Mouse (Mus musculus) intestine, postnatal 0 days (tissue): Measurements from ENCODE around the gene Arhgap44. TPM values are rescaled to one million over a fixed set of nuclear protein-coding genes. Genes with fewer than 3 reads are reported as not detected.

Experiments
- ATAC-seq: fragments of 200-750 bp; cut with Nextera tagmentation; 2 replicates; pipeline ENCODE4 v1.8.0; 2017; ENCODE audit warnings: mild to moderate bottlenecking, moderate TSS enrichment, moderate library complexity
- H3K27ac ChIP-seq: fragments of 300-500 bp; sonication (generic); 2 replicates; pipeline ENCODE4 v1.5.1; 2014; ENCODE audit warnings: mild to moderate bottlenecking, low read depth, low read length, moderate library complexity
- H3K27me3 ChIP-seq: fragments of 300-500 bp; sonication (generic); replicated peaks from 2 replicates; pipeline ENCODE4 v1.6.1; 2014; ENCODE audit warnings: low read length, mixed read lengths; ENCODE audit not compliant: control insufficient read depth, insufficient read depth
- H3K36me3 ChIP-seq: fragments of 300-500 bp; sonication (generic); 2 replicates; pipeline ENCODE4 v1.6.1; 2014; ENCODE audit warnings: mild to moderate bottlenecking, moderate library complexity; ENCODE audit not compliant: control insufficient read depth, insufficient read depth
- H3K4me1 ChIP-seq: fragments of 300-500 bp; sonication (generic); replicated peaks from 2 replicates; pipeline ENCODE4 v1.6.1; 2014; ENCODE audit warnings: antibody characterized with exemption, low read length, mixed read lengths; ENCODE audit not compliant: control insufficient read depth, insufficient read depth
- H3K4me2 ChIP-seq: fragments of 300-500 bp; sonication (generic); replicated peaks from 2 replicates; pipeline ENCODE4 v1.6.1; 2014; ENCODE audit warnings: low read depth, mild to moderate bottlenecking, moderate library complexity
- H3K4me3 ChIP-seq: fragments of 300-500 bp; sonication (generic); 2 replicates; pipeline ENCODE4 v1.5.1; 2014; ENCODE audit warnings: low read depth, low read length
- H3K9ac ChIP-seq: fragments of 300-500 bp; sonication (generic); 2 replicates; pipeline ENCODE4 v1.6.1; 2014; ENCODE audit warnings: mild to moderate bottlenecking, low read depth, low read length
- H3K9me3 ChIP-seq: fragments of 300-500 bp; sonication (generic); 2 replicates; pipeline ENCODE4 v1.6.1; 2016; ENCODE audit warnings: mixed run types; ENCODE audit not compliant: control insufficient read depth
- CTCF ChIP-seq: sonication (generic); IDR thresholded peaks from 2 replicates; pipeline ENCODE4 v1.5.1; 2016; ENCODE audit warnings: low read depth, mild to moderate bottlenecking, control low read depth, antibody characterized with exemption, moderate library complexity
- WGBS: fragments of 180-500 bp; shearing (Covaris S2); extraction: QIAGEN DNeasy Blood & Tissue Kit; methylation state at CpG from one replicate; pipeline ENCODE4 v1.1.7; 2014; 5-methylcytosine and 5-hydroxymethylcytosine counted together
- polyA plus RNA-seq: library from polyadenylated mRNA; unstranded; fragments of >200 nt; fragmentation: Nextera tagmentation; extraction: Ambion mirVana; gene quantifications from 2 replicates; pipeline ENCODE4 v1.2.1, GENCODE M21; 2015

Arhgap44 gene
- 10.2 and 11.1 TPM in 2 replicates for polyA plus RNA-seq

DNA sequence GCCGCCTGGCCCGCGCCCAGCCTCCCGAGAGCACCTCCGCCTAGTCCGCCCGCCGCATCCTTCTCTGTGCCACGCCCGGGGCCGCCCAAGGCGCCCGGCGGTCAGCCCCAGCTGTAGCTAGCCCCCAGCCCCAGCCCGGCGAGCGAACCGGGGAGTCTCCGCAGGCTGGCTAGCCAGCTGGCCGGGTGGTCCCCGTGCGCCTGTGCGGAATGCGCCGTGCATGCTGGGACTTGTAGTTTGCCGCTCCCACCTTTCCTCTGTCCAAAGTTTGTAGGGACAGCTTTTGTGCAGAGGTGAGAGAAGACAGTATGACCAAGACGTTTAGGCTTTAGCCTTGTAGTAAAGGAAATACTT, at the start of gene Arhgap44:
Gene Arhgap44 (minus strand): TSS at position 195 of the 354 bp plus-strand sequence.
- H3K36me3 ChIP-seq = no peaks in the 10 kb centered on the region
- no peaks in the 10 kb centered on the region for H3K4me1 ChIP-seq
- peak within 1 kb of the TSS; percentile 65 for H3K9ac ChIP-seq
- peak; percentile 41; the same call in 1 of the 2 replicates for ATAC-seq
- peaks cover 5% of the 10 kb centered on the region; the same call in 1 of the 2 replicates for H3K27me3 ChIP-seq
- 0% methylated on average over 21 of the region's 27 CpGs for WGBS
- H3K27ac ChIP-seq = no peak within 1 kb of the TSS
- H3K4me3 ChIP-seq = peak within 1 kb of the TSS; percentile 74
- H3K4me2 ChIP-seq = peak within 1 kb of the TSS; percentile 95
- no peaks in the 10 kb centered on the region for H3K9me3 ChIP-seq
- no peak for TF ChIP-seq CTCF

DNA sequence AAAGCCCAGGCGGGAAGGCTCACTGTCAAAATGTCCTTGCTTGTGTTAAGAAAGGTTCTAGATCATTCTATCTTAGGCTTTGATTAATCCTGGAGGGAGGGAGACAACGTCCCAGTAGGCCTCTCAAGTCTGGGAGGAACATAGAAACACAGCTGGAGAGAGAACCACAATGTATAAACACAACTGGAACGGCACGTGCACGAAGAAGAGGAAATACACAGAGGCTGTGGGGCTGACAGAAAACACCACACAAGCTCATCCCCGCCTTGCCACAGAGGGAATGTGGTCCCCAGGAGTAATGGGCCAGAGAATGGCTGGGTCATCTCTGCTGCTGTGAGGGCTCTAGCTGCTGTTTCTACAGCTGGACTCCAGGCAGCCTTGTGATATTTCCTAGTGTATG, 48.9 kb upstream of the Arhgap44 start:
- H3K27ac ChIP-seq = no peak overlapping the region
- TF ChIP-seq CTCF = no peak
- H3K9ac ChIP-seq = no peak overlapping the region
- no peaks in the 10 kb centered on the region for H3K9me3 ChIP-seq
- H3K4me3 ChIP-seq = no peak overlapping the region
- no peak for ATAC-seq
- H3K4me1 ChIP-seq = no peaks in the 10 kb centered on the region
- 64% methylated on average over 6 of the region's 6 CpGs for WGBS
- no peaks in the 10 kb centered on the region for H3K36me3 ChIP-seq
- no peaks in the 10 kb centered on the region for H3K27me3 ChIP-seq
- no peak overlapping the region for H3K4me2 ChIP-seq

DNA sequence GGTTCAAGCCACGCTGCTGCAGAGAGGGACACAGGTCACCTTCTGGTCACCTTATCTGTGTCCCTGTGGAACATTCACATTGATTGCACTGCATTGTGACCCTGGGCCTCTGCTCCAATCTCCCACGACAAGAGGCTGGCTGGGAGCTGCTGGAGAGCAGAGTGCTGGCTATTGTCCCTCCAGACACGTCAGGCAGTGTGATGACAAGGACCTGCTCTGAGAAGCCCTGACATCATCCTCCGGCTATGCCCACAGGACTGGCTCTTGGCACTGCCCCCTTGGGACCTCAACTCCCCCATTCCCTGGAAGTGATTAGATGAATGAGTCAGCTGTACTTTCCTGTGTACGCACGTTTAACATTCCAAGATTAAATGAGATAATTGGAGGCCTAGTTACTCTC, 46.7 kb upstream of the Arhgap44 start:
- WGBS = 32% methylated on average over 6 of the region's 6 CpGs
- Histone ChIP-seq H3K4me1 (no peaks in the 10 kb centered on the region), H3K4me2 (no peak overlapping the region), H3K9ac (no peak overlapping the region), H3K36me3 (no peaks in the 10 kb centered on the region), H3K27ac (no peak overlapping the region), H3K9me3 (no peaks in the 10 kb centered on the region), H3K27me3 (no peaks in the 10 kb centered on the region), H3K4me3 (no peak overlapping the region)
- ATAC-seq = peak; percentile 64; the same call in 1 of the 2 replicates
- no peak for TF ChIP-seq CTCF

DNA sequence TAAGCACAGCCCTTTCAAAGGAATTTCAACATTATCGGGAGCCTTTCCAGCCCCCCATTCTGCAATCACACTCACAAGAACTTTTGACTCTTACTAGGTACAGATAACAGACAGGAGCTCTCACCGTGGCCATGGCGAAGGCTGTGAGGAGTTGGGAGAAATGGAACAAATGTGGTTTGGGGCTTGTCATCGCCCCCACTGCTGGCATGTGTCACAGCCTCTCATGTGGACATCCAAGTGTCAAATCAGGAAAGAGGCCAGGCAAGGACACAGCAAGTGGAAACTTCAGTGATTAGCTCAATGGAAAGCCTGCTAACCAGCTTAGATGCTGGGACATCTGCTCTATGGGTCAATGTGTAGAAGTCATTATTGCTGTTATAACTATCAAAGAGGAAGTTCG, 42.5 kb upstream of the Arhgap44 start:
- H3K4me3 ChIP-seq = no peak overlapping the region
- peaks cover 3% of the 10 kb centered on the region; the same call in 1 of the 2 replicates for H3K36me3 ChIP-seq
- 83% methylated on average over 5 of the region's 5 CpGs for WGBS
- H3K4me2 ChIP-seq = no peak overlapping the region
- no peak overlapping the region for H3K27ac ChIP-seq
- no peaks in the 10 kb centered on the region for H3K27me3 ChIP-seq
- no peak for ATAC-seq
- no peaks in the 10 kb centered on the region for H3K9me3 ChIP-seq
- no peak for TF ChIP-seq CTCF
- H3K9ac ChIP-seq = no peak overlapping the region
- H3K4me1 ChIP-seq = no peaks in the 10 kb centered on the region

DNA sequence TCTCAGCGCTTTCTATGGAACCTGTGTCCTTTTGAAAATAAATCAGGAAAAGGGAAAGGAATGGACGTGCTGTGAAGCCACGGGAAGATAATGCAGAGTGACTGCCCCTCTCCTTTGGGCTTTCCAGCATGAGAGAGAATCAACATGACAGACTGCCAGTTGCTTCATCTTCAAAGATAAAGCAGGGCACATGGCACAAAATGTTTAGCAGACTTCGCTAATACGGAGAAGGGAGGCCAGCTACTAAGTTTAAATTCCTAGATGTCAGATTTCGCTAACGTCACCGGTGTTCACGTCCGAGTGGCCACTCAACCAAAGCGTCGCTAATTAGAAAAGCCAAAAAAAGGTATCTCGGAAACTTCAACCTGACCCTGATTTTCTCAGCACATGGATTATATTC, 41.9 kb upstream of the Arhgap44 start:
- no peaks in the 10 kb centered on the region for H3K9me3 ChIP-seq
- H3K27ac ChIP-seq = no peak overlapping the region
- no peak overlapping the region for H3K4me2 ChIP-seq
- H3K4me3 ChIP-seq = no peak overlapping the region
- H3K27me3 ChIP-seq = no peaks in the 10 kb centered on the region
- H3K9ac ChIP-seq = no peak overlapping the region
- no peak for TF ChIP-seq CTCF
- ATAC-seq = no peak
- no peaks in the 10 kb centered on the region for H3K4me1 ChIP-seq
- WGBS = 87% methylated on average over 13 of the region's 13 CpGs
- H3K36me3 ChIP-seq = peaks cover 3% of the 10 kb centered on the region; the same call in 1 of the 2 replicates

DNA sequence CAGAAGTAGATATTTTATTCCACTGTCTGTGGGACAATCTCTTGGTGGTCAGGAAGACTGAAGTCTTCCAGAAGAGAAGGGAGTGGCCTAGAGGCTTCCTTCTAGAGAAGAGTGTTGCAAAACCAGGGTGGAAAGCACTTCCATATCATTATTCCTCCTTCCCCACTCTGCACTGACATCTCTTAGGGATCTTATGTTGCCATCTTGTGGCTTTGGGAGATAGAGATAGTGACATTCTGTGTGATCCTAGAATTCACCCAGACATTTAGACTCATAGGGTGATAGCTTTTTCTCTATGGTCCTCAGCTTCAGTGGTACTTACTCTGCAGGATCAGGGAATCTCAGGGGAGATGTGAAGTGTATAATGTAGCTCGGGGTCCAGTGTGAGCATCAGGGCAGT, 40.3 kb upstream of the Arhgap44 start:
- Histone ChIP-seq H3K9me3 (no peaks in the 10 kb centered on the region), H3K36me3 (peaks cover 3% of the 10 kb centered on the region; the same call in 1 of the 2 replicates), H3K4me2 (no peak overlapping the region), H3K9ac (no peak overlapping the region), H3K4me1 (no peaks in the 10 kb centered on the region), H3K4me3 (no peak overlapping the region), H3K27me3 (no peaks in the 10 kb centered on the region), H3K27ac (no peak overlapping the region)
- 0 out of 2 replicates have a peak, but pooled peaks have one; percentile 10 for TF ChIP-seq CTCF
- 78% methylated on average over 1 of the region's 1 CpGs for WGBS
- ATAC-seq = no peak

DNA sequence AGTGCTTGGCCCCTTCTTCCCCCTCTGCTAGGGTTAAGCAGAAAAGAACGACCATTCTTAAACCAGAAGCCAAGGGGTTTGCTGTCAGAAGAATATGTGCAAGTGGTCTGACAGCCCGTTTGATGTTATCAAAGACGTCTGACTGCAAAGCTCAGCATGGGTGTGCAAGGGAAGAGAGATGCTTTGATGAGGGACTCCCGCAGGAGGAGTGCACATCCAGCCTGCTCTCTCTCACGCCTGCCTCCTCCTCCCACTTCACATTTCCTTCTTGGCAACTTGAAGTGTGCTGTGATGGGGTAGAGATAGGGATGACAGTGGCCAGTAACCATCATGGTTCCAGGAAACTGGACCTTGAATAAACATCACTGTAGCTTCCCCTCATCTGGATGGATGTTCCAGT, 39.5 kb upstream of the Arhgap44 start:
- peaks cover 3% of the 10 kb centered on the region; the same call in 1 of the 2 replicates for H3K36me3 ChIP-seq
- WGBS = 57% methylated on average over 5 of the region's 5 CpGs
- no peak overlapping the region for H3K4me2 ChIP-seq
- no peak overlapping the region for H3K9ac ChIP-seq
- H3K4me3 ChIP-seq = no peak overlapping the region
- H3K27me3 ChIP-seq = no peaks in the 10 kb centered on the region
- no peak for TF ChIP-seq CTCF
- no peak overlapping the region for H3K27ac ChIP-seq
- no peaks in the 10 kb centered on the region for H3K4me1 ChIP-seq
- ATAC-seq = no peak
- H3K9me3 ChIP-seq = no peaks in the 10 kb centered on the region
